Mouse (Mus musculus) liver, embryonic 14.5 days (tissue): ENCODE data around the gene Ptprn2. TPM values are rescaled to one million over a fixed set of nuclear protein-coding genes. Genes with fewer than 3 reads are reported as not detected.

ENCODE experiments used
- ATAC-seq: fragments of 200-750 bp; cut with Nextera tagmentation; 2 replicates; pipeline ENCODE4 v1.8.0; 2017; ENCODE audit warnings: moderate number of reproducible peaks, mild to moderate bottlenecking, moderate library complexity; ENCODE audit not compliant: insufficient read depth
- DNase-seq, 3 experiments: peaks; one replicate each; pipeline ENCODE4 v3.0.0-alpha.2; 2012 to 2013; ENCODE audit warnings: low read depth in 3 of 3, low spot score in 3 of 3
- H3K27ac ChIP-seq: fragments of 300-500 bp; sonication (generic); 2 replicates; pipeline ENCODE4 v1.5.1; 2014; ENCODE audit warnings: moderate library complexity, mild to moderate bottlenecking, control low read depth, inconsistent platforms
- H3K27me3 ChIP-seq: fragments of 300-500 bp; sonication (generic); 2 replicates; pipeline ENCODE4 v1.6.1; 2014; ENCODE audit warnings: mild to moderate bottlenecking, low read length, moderate library complexity; ENCODE audit not compliant: control insufficient read depth, insufficient read depth
- H3K36me3 ChIP-seq: fragments of 300-500 bp; sonication (generic); replicated peaks from 2 replicates; pipeline ENCODE4 v1.6.1; 2014; ENCODE audit warnings: low read depth; ENCODE audit not compliant: control insufficient read depth, insufficient read depth
- H3K4me1 ChIP-seq, 2 experiments: fragments of 200-500 bp in 1 of 2; fragments of 300-500 bp in 1 of 2; sonication (generic) in 1 of 2; replicated peaks; 2 replicates each; pipeline ENCODE4 v1.6.1; 2012 to 2014; ENCODE audit warnings: antibody characterized with exemption in 1 of 2, inconsistent platforms in 1 of 2, low read length in 1 of 2; ENCODE audit not compliant: control insufficient read depth in 2 of 2, insufficient read depth in 2 of 2
- H3K4me2 ChIP-seq: fragments of 300-500 bp; sonication (generic); 2 replicates; pipeline ENCODE4 v1.6.1; 2014; ENCODE audit warnings: low read depth, mild to moderate bottlenecking, control low read depth, moderate library complexity
- H3K4me3 ChIP-seq, 2 experiments: fragments of 200-500 bp in 1 of 2; fragments of 300-500 bp in 1 of 2; sonication (generic) in 1 of 2; 2 replicates each; pipeline ENCODE4 v1.5.1; 2012 to 2014; ENCODE audit warnings: low read depth in 2 of 2, low read length in 2 of 2, mild to moderate bottlenecking in 2 of 2, control low read depth in 1 of 2, inconsistent platforms in 1 of 2, moderate library complexity in 1 of 2; ENCODE audit not compliant: insufficient read depth in 1 of 2
- H3K9ac ChIP-seq: fragments of 300-500 bp; sonication (generic); replicated peaks from 2 replicates; pipeline ENCODE4 v1.6.1; 2014; ENCODE audit warnings: mild to moderate bottlenecking, control low read depth, moderate library complexity
- H3K9me3 ChIP-seq: fragments of 300-500 bp; sonication (generic); 2 replicates; pipeline ENCODE4 v1.6.1; 2016; ENCODE audit warnings: low read length, mixed read lengths; ENCODE audit not compliant: control insufficient read depth
- CTCF ChIP-seq: IDR thresholded peaks from 2 replicates; pipeline ENCODE4 v1.5.1; 2016; ENCODE audit warnings: antibody characterized with exemption, low read depth, control low read depth
- EP300 ChIP-seq: IDR thresholded peaks from 2 replicates; pipeline ENCODE4 v1.6.1; 2016; ENCODE audit warnings: antibody characterized with exemption, low read depth
- WGBS: fragments of 180-500 bp; shearing (Covaris S2); extraction: QIAGEN DNeasy Blood & Tissue Kit; methylation state at CpG from one replicate; pipeline ENCODE4 v1.1.7; 2014; ENCODE audit not compliant: insufficient replicate concordance; 5-methylcytosine and 5-hydroxymethylcytosine counted together
- polyA plus RNA-seq, 2 experiments: library from polyadenylated mRNA; depleted of rRNA in 1 of 2; stranded (reverse) in 1 of 2; unstranded in 1 of 2; fragments of >200 nt; fragmentation: Nextera tagmentation in 1 of 2; extraction: Ambion mirVana in 1 of 2; gene quantifications; 2 replicates each; pipeline versions ENCODE4 v1.2.1 to v1.2.3; 2012 to 2014

Ptprn2 gene
- polyA plus RNA-seq, 2 experiments = 0.04 TPM; not detected in 1

DNA sequence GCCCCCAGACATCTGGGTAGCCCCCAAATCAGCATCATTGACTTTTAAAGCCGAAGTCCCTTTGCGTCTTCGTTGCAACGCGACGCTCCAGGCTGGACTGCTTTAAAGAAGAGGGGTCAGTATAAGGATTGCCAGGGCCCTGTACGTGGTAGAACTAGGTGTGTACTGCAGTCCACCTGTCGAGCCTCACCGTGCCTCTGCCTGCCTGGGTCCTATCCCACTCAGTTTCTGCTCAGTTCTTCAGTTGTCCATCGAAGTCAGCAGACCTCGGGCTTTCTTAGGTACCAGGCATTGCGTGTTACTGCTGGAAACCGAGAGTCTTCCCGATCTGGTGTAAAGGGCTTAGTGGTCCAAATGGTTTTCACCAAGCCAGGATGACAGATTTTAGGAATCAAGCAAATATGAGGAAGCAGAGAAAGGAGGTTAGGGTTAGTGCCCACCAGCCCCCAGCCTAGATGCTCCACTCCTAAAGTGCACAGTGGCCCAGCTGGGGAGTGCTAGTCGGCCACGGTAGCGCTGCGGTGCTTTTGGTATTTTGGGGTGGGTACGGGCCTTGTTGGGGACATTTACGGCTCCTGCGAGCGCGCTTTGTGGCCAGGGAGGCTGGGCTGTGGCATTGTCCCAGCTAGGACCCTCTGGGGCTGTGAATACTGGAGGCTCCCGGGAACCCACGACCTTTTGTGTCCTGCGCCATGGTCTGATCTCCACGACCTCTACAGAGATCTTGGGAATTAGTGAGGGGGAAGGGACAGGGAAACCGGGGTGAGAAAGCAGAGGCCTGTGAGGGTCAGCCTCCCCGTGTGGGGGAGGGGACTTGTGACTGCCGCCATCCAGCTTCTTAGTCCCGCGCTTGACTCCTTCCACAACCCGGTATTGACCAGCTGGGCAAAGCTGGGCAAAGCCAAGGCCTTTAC, 670.0 kb downstream of the Ptprn2 start:
- H3K9ac ChIP-seq = no peak overlapping the region
- 3% methylated on average over 33 of the region's 33 CpGs for WGBS
- H3K4me3 ChIP-seq = no peak overlapping the region
- TF ChIP-seq CTCF (no peak), EP300 (no peak)
- no peaks in the 10 kb centered on the region for H3K9me3 ChIP-seq
- peaks cover 96% of the 10 kb centered on the region for H3K27me3 ChIP-seq
- H3K36me3 ChIP-seq = no peaks in the 10 kb centered on the region
- H3K4me1 ChIP-seq = no peaks in the 10 kb centered on the region
- DNase-seq (no peak), ATAC-seq (no peak)
- H3K4me2 ChIP-seq = no peak overlapping the region
- H3K27ac ChIP-seq = no peak overlapping the region

DNA sequence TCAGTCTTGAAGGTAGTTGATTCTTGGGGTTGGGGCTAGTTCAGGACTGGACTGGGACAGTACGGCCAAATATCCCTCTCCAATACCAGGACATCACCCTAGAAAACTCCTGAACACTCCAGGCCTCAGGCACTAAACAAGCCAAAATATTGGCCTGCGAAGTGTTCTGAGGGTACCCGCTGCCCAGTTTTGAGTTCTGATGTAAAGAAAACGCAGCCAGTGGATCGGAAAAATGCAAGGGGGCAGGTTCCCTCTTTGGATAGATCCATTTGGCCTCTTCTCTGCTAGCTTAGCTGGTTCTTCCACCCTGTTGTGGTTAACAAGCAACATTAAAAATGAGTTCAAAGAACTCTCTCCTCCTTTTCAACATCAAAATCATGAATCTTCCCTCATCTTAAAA, 670.7 kb downstream of the Ptprn2 start:
- Histone ChIP-seq H3K4me1 (no peaks in the 10 kb centered on the region), H3K27ac (no peak overlapping the region), H3K9ac (no peak overlapping the region), H3K36me3 (no peaks in the 10 kb centered on the region), H3K9me3 (no peaks in the 10 kb centered on the region), H3K27me3 (peaks cover 96% of the 10 kb centered on the region), H3K4me2 (no peak overlapping the region), H3K4me3 (no peak overlapping the region)
- WGBS = 27% methylated on average over 5 of the region's 5 CpGs
- ATAC-seq (no peak), DNase-seq (no peak)
- TF ChIP-seq EP300 (no peak), CTCF (no peak)

DNA sequence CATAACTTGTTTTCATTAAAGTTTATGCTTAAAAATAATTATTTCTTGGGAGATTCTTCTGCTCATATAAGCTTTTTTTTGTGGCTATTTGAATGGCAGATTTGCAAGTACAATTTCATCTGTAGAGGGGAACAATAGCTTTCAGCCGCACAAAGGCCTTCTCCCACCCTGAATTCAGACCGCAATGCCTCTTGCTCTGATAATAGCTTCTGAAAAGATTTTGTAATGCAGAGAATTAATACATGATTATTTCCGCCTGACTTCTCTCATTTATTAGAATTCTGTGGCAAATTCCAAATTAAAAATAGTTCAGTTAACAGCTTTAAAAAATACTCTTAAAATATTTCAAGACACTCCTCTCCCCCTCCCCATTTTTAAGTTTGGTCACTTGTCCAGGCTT, 671.3 kb downstream of the Ptprn2 start:
- no peak overlapping the region for H3K27ac ChIP-seq
- H3K4me3 ChIP-seq = no peak overlapping the region
- ATAC-seq (no peak), DNase-seq (no peak)
- H3K27me3 ChIP-seq = peaks cover 95% of the 10 kb centered on the region
- no peaks in the 10 kb centered on the region for H3K9me3 ChIP-seq
- no peaks in the 10 kb centered on the region for H3K4me1 ChIP-seq
- H3K4me2 ChIP-seq = no peak overlapping the region
- no peak overlapping the region for H3K9ac ChIP-seq
- TF ChIP-seq CTCF (no peak), EP300 (no peak)
- H3K36me3 ChIP-seq = no peaks in the 10 kb centered on the region
- 42% methylated on average over 3 of the region's 3 CpGs for WGBS

DNA sequence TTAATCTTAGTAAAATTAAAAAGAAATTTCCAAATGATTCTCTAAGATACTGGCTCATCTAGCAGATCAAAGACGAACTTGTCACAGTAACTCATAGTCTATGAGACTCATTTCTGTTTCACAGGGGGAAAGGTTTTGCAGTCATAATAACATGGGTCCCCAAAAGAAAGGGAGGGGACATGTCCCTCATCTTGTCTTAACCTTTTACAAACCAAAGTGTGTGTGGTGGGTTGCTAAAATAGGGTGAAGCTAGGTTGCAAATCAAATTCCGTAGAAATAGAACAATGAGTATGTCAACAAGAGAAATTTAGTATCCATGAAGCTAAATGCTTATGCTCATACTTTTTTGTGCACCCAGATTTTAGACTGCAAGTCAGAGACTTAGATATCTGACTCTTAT, 671.7 kb downstream of the Ptprn2 start:
- WGBS = 50% methylated on average over 2 of the region's 2 CpGs

GRCm38 (mm10) chr12:117157660-117158386, 672.3 kb downstream of the Ptprn2 start:
- DNase-seq (no peak), ATAC-seq (no peak)
- H3K9me3 ChIP-seq = no peaks in the 10 kb centered on the region
- peaks cover 85% of the 10 kb centered on the region for H3K27me3 ChIP-seq
- H3K36me3 ChIP-seq = no peaks in the 10 kb centered on the region
- no peaks in the 10 kb centered on the region for H3K4me1 ChIP-seq
- no peak for TF ChIP-seq EP300
- no peak for TF ChIP-seq CTCF
- 13% methylated on average over 9 of the region's 9 CpGs for WGBS
- no peak overlapping the region for H3K4me3 ChIP-seq
- H3K9ac ChIP-seq = no peak overlapping the region
- no peak overlapping the region for H3K27ac ChIP-seq
- H3K4me2 ChIP-seq = no peak overlapping the region

More for the DNA sequence above, 671.7 kb downstream of the Ptprn2 start:
- TF ChIP-seq EP300 (no peak), CTCF (no peak)
- Histone ChIP-seq H3K27ac (no peak overlapping the region), H3K36me3 (no peaks in the 10 kb centered on the region), H3K4me2 (no peak overlapping the region), H3K9me3 (no peaks in the 10 kb centered on the region), H3K4me1 (no peaks in the 10 kb centered on the region), H3K4me3 (no peak overlapping the region), H3K27me3 (peaks cover 91% of the 10 kb centered on the region), H3K9ac (no peak overlapping the region)
- no peak for DNase-seq
- ATAC-seq = no peak
